Mouse (Mus musculus): ENCODE data around the gene Ggt6.
"Not testable (repeated sequence)": the region's sequence is repeated elsewhere in the genome, so short reads cannot be mapped to it uniquely, and the experiment has no call there.

Gene Ggt6

GRCm38 (mm10) chr11:72440597-72440964, 5.3 kb downstream of the Ggt6 start:
- DNase-seq (ENCODE audit: low spot score), result not testable (repeated sequence)

- DNase-seq (ENCODE audit: low spot score), result peak; percentile 95
Measured at GRCm38 (mm10) chr11:72440965-72441664, 5.8 kb downstream of the Ggt6 start, which contains the start of gene Mybbp1a. Gene Mybbp1a (plus strand): TSS chr11:72441355.

- no peak for DNase-seq (ENCODE audit: low spot score)
Measured at GRCm38 (mm10) chr11:72446311-72447105, 11.2 kb downstream of the Ggt6 start.

GRCm38 (mm10) chr11:72447475-72447874, 12.1 kb downstream of the Ggt6 start:
- no peak for DNase-seq (ENCODE audit: low spot score)

GRCm38 (mm10) chr11:72452140-72452665, 16.9 kb downstream of the Ggt6 start:
- no peak for DNase-seq (ENCODE audit: low spot score)

GRCm38 (mm10) chr11:72453105-72453953, 18.0 kb downstream of the Ggt6 start:
- DNase-seq (ENCODE audit: low spot score), result no peak

- no peak for DNase-seq (ENCODE audit: low spot score)
Measured at GRCm38 (mm10) chr11:72455694-72456093, 20.4 kb downstream of the Ggt6 start.

GRCm38 (mm10) chr11:72457995-72458496, 22.7 kb downstream of the Ggt6 start:
- DNase-seq (ENCODE audit: low spot score), result no peak

- no peak for DNase-seq (ENCODE audit: low spot score)
Measured at GRCm38 (mm10) chr11:72458502-72458901, 23.2 kb downstream of the Ggt6 start.

GRCm38 (mm10) chr11:72461500-72461981, 26.2 kb downstream of the Ggt6 start:
- no peak for DNase-seq (ENCODE audit: low spot score)

GRCm38 (mm10) chr11:72464821-72465220, 29.5 kb downstream of the Ggt6 start:
- DNase-seq (ENCODE audit: low spot score), result no peak

GRCm38 (mm10) chr11:72465978-72466693, 30.8 kb downstream of the Ggt6 start:
- DNase-seq (ENCODE audit: low spot score), result no peak

GRCm38 (mm10) chr11:72466694-72467507, 31.6 kb downstream of the Ggt6 start:
- DNase-seq (ENCODE audit: low spot score), result peak; percentile 43

GRCm38 (mm10) chr11:72468525-72468924, 33.2 kb downstream of the Ggt6 start:
- no peak for DNase-seq (ENCODE audit: low spot score)

GRCm38 (mm10) chr11:72469217-72469616, 33.9 kb downstream of the Ggt6 start:
- no peak for DNase-seq (ENCODE audit: low spot score)

- no peak for DNase-seq (ENCODE audit: low spot score)
Measured at GRCm38 (mm10) chr11:72470004-72470403, 34.7 kb downstream of the Ggt6 start.

- DNase-seq (ENCODE audit: low spot score), result no peak
Measured at GRCm38 (mm10) chr11:72471381-72471780, 36.1 kb downstream of the Ggt6 start.

- no peak for DNase-seq (ENCODE audit: low spot score)
Measured at GRCm38 (mm10) chr11:72473540-72473939, 38.2 kb downstream of the Ggt6 start.

- DNase-seq (ENCODE audit: low spot score), result no peak
Measured at GRCm38 (mm10) chr11:72474926-72475325, 39.6 kb downstream of the Ggt6 start.

GRCm38 (mm10) chr11:72475408-72475807, 40.1 kb downstream of the Ggt6 start:
- no peak for DNase-seq (ENCODE audit: low spot score)

Measured in c-Kit-positive CD71-positive TER-119-positive erythroid progenitor cells, embryonic 14.5 days (primary cell).